32 mouse cellular contexts compared by ENCODE assay signal in the genomic region with DNA sequence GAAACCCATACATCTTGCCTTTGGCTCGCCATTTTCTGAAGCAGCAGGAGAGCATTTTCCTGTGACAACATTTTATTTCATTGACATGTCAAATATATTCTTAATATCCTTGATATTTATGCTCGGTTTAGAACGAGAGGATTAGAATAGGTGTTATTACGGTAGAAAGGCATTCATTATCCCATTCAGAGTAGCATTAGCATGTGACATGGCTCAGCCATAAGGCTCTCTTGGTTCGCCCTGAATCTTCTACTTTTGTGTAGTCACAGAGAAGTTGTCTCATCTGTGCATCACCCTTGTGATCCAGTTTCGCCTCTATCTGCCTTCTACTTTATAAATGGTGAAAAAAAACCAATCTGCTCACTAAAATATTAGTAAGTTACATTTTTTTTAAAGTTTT.
"Had no signal": no experiment of that assay in that cellular context is flagged by ENCODE, and none has a peak within 500 bp of the region (broad histone marks: within the 10 kb centered on the region; RNA-seq: fewer than 3 reads in every experiment).

No protein-coding gene starts in this region.

- H3K27me3 ChIP-seq: heart, embryonic 15.5 days; hindbrain, embryonic 12.5 days; hindbrain, embryonic 13.5 days; hindbrain, embryonic 15.5 days; intestine, embryonic 15.5 days; kidney, embryonic 15.5 days had no signal

- H3K36me3 ChIP-seq: heart, embryonic 15.5 days; hindbrain, embryonic 10.5 days; hindbrain, embryonic 12.5 days; hindbrain, embryonic 13.5 days; hindbrain, embryonic 15.5 days; intestine, embryonic 15.5 days; kidney, embryonic 15.5 days had no signal

- H3K4me1 ChIP-seq: heart, embryonic 15.5 days; hindbrain, embryonic 10.5 days; hindbrain, embryonic 12.5 days; hindbrain, embryonic 13.5 days; hindbrain, embryonic 15.5 days; intestine, embryonic 15.5 days; kidney, embryonic 15.5 days had no signal

- H3K4me2 ChIP-seq: heart, embryonic 15.5 days; hindbrain, embryonic 12.5 days; hindbrain, embryonic 13.5 days; hindbrain, embryonic 14.5 days; hindbrain, embryonic 15.5 days; intestine, embryonic 15.5 days; kidney, embryonic 15.5 days had no signal

- ATAC-seq: hindbrain, embryonic 16.5 days; hindbrain, postnatal 0 days; inflammation-experienced regulatory T-cells, adult 6 months; intestine, embryonic 15.5 days; intestine, embryonic 16.5 days; intestine, postnatal 0 days had no signal

- H3K27ac ChIP-seq: heart, embryonic 15.5 days; hindbrain, embryonic 10.5 days; hindbrain, embryonic 12.5 days; hindbrain, embryonic 13.5 days; hindbrain, embryonic 14.5 days; hindbrain, embryonic 15.5 days; hindbrain, postnatal 0 days; intestine, embryonic 15.5 days; kidney, embryonic 15.5 days; kidney, postnatal 0 days; layer of hippocampus, adult 2 months; left cerebral cortex, adult 2 months had no signal

- H3K9ac ChIP-seq: heart, embryonic 15.5 days; hindbrain, embryonic 12.5 days; hindbrain, embryonic 13.5 days; hindbrain, embryonic 14.5 days; hindbrain, embryonic 15.5 days; intestine, embryonic 15.5 days; kidney, embryonic 15.5 days had no signal

- H3K9me3 ChIP-seq: heart, embryonic 15.5 days; hindbrain, embryonic 10.5 days; hindbrain, embryonic 12.5 days; hindbrain, embryonic 13.5 days; hindbrain, embryonic 15.5 days; intestine, embryonic 15.5 days; kidney, embryonic 15.5 days had no signal

- H3K4me3 ChIP-seq: heart, embryonic 15.5 days; hindbrain, embryonic 10.5 days; hindbrain, embryonic 12.5 days; hindbrain, embryonic 13.5 days; hindbrain, embryonic 15.5 days; intestine, embryonic 15.5 days; kidney, embryonic 15.5 days; layer of hippocampus, adult 2 months; left cerebral cortex, adult 2 months had no signal

- DNase-seq: heart, postnatal 10 days; heart, postnatal 14 days; heart, postnatal 36 days; heart, postnatal 4 days; kidney, adult 11 months; kidney, adult 18-20 months; kidney, adult 2 months; kidney, adult 8-10 months; kidney, adult 9 months; kidney, postnatal 10 days; kidney, postnatal 14 days; kidney, postnatal 25 days; kidney, postnatal 36 days; kidney, postnatal 4 days; layer of hippocampus, adult 9-11 months; layer of hippocampus, postnatal 36 days had no signal
